8 mouse cellular contexts compared by ENCODE assay signal in genomic region chr2:162814205-162814604, GRCm38 (mm10).
A peak's percentile ranks its signal among the peaks of the same experiment; 100 is the strongest.
DNase-seq lines count a peak whose midpoint lies in the region; ATAC-seq and TF ChIP-seq lines count a peak whose summit lies in the region.

No protein-coding gene starts in this region.

- H3K9ac ChIP-seq in intestine, postnatal 0 days (ENCODE audit: low read depth, low read length), result no peak overlapping the region
- H3K9ac ChIP-seq in intestine, embryonic 16.5 days (ENCODE audit: low read depth, low read length), result no peak overlapping the region
- no peak overlapping the region for H3K9ac ChIP-seq in kidney, embryonic 14.5 days (ENCODE audit: low read depth, low read length)

- H3K27me3 ChIP-seq in intestine, postnatal 0 days (replicated peaks; ENCODE audit: control insufficient read depth, insufficient read depth, low read length), result no peaks in the 10 kb centered on the region
- H3K27me3 ChIP-seq in intestine, embryonic 16.5 days (replicated peaks; ENCODE audit: control insufficient read depth, insufficient read depth, low read length), result no peaks in the 10 kb centered on the region
- no peaks in the 10 kb centered on the region for H3K27me3 ChIP-seq in kidney, embryonic 14.5 days (ENCODE audit: control insufficient read depth, insufficient read depth, low read length)

- H3K4me3 ChIP-seq in intestine, postnatal 0 days (ENCODE audit: low read depth, low read length), result no peak overlapping the region
- no peak overlapping the region for H3K4me3 ChIP-seq in intestine, embryonic 16.5 days (ENCODE audit: low read length)
- H3K4me3 ChIP-seq in kidney, embryonic 14.5 days (ENCODE audit: low read length), result no peak overlapping the region

- TF ChIP-seq CTCF in intestine, postnatal 0 days (IDR thresholded peaks at IDR 0.05; ENCODE audit: low read depth), result peak; percentile 60

- no peaks in the 10 kb centered on the region for H3K4me1 ChIP-seq in intestine, postnatal 0 days (replicated peaks; ENCODE audit: control insufficient read depth, insufficient read depth, low read length)
- no peaks in the 10 kb centered on the region for H3K4me1 ChIP-seq in intestine, embryonic 16.5 days (ENCODE audit: control insufficient read depth, insufficient read depth, low read length)
- no peaks in the 10 kb centered on the region for H3K4me1 ChIP-seq in kidney, embryonic 14.5 days (ENCODE audit: control insufficient read depth, insufficient read depth, low read length)

- H3K36me3 ChIP-seq in intestine, postnatal 0 days (ENCODE audit: control insufficient read depth, insufficient read depth), result no peaks in the 10 kb centered on the region
- no peaks in the 10 kb centered on the region for H3K36me3 ChIP-seq in intestine, embryonic 16.5 days (ENCODE audit: control insufficient read depth, insufficient read depth, low read length)
- no peaks in the 10 kb centered on the region for H3K36me3 ChIP-seq in kidney, embryonic 14.5 days (ENCODE audit: control insufficient read depth, insufficient read depth, low read length)

- DNase-seq in R1 (ENCODE audit: low read depth, low spot score), result peak; percentile 50
- DNase-seq in cerebellum, adult 9-10 months, result peak; percentile 53
- no peak for DNase-seq in urinary bladder, postnatal 25 days (ENCODE audit: low spot score)
- DNase-seq in testis, postnatal 10 days (ENCODE audit: low spot score), result no peak
- DNase-seq in spleen, postnatal 36 days (ENCODE audit: low spot score in 2 of 2), result no peak

- H3K9me3 ChIP-seq in intestine, postnatal 0 days (ENCODE audit: control insufficient read depth), result no peaks in the 10 kb centered on the region
- no peaks in the 10 kb centered on the region for H3K9me3 ChIP-seq in intestine, embryonic 16.5 days (ENCODE audit: control insufficient read depth, low read length)
- H3K9me3 ChIP-seq in kidney, embryonic 14.5 days (ENCODE audit: control insufficient read depth, low read length), result no peaks in the 10 kb centered on the region

- 54% methylated on average over 2 of the region's 2 CpGs for WGBS in intestine, postnatal 0 days
- WGBS in intestine, embryonic 16.5 days, result 49% methylated on average over 2 of the region's 2 CpGs
- 53% methylated on average over 2 of the region's 2 CpGs for WGBS in kidney, embryonic 14.5 days

- H3K4me2 ChIP-seq in intestine, postnatal 0 days (replicated peaks; ENCODE audit: low read depth), result no peak overlapping the region
- no peak overlapping the region for H3K4me2 ChIP-seq in intestine, embryonic 16.5 days (ENCODE audit: low read depth, low read length)
- no peak overlapping the region for H3K4me2 ChIP-seq in kidney, embryonic 14.5 days (replicated peaks; ENCODE audit: low read depth, low read length)

- no peak for ATAC-seq in intestine, postnatal 0 days
- ATAC-seq in intestine, embryonic 16.5 days, result no peak
- ATAC-seq in kidney, embryonic 14.5 days (ENCODE audit: low FRiP score, low TSS enrichment), result 0 out of 2 replicates have a peak, but pooled peaks have one; percentile 46

- H3K27ac ChIP-seq in intestine, postnatal 0 days (ENCODE audit: low read depth, low read length), result no peak overlapping the region
- no peak overlapping the region for H3K27ac ChIP-seq in intestine, embryonic 16.5 days (ENCODE audit: low read length)
- H3K27ac ChIP-seq in kidney, embryonic 14.5 days (ENCODE audit: low read depth, low read length), result no peak overlapping the region

Comparison
In these comparisons a context has a peak if more than half of its experiments do, and no peak if none do; other contexts are left out.
1. DNase-seq: peak in R1 (single experiment) and cerebellum, adult 9-10 months (single experiment); none in urinary bladder, postnatal 25 days (single experiment), testis, postnatal 10 days (single experiment) and spleen, postnatal 36 days (0 of 2).